Mouse (Mus musculus): Measurements from ENCODE around the gene Tekt1. TPM values are rescaled to one million over a fixed set of nuclear protein-coding genes. Genes with fewer than 3 reads are reported as not detected.

The Tekt1 gene
- polyA plus RNA-seq, 1 experiment: 4.1 TPM

DNA sequence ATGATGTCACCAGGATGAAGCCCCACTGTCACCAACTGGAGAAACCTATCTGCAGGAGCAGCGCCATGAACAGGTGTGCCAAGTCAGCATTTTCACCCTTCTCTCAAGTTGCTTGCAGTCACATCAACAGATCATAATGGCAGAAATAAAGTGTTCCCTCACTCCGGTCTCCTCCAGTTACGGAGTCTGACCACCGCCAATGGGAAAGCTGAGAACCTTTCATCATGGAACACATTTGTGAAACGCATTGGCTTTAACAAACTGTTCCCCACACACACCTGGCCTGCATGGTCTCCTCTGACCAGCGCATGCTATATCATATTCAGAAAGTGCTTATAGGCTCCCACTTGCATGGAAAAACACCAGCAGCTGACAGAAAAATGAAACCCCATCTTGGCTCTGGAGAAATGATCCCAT, 25.9 kb upstream of the Tekt1 start:
- DNase-seq (ENCODE audit: low read depth): no peak
- TF ChIP-seq POLR2A (IDR thresholded peaks at IDR 0.05; ENCODE audit: borderline replicate concordance, extremely low read depth, insufficient read depth, insufficient read length, poor library complexity, severe bottlenecking) (no peak), CTCF (IDR thresholded peaks at IDR 0.05; ENCODE audit: borderline replicate concordance, extremely low read depth, insufficient read depth, insufficient read length) (no peak)

DNA sequence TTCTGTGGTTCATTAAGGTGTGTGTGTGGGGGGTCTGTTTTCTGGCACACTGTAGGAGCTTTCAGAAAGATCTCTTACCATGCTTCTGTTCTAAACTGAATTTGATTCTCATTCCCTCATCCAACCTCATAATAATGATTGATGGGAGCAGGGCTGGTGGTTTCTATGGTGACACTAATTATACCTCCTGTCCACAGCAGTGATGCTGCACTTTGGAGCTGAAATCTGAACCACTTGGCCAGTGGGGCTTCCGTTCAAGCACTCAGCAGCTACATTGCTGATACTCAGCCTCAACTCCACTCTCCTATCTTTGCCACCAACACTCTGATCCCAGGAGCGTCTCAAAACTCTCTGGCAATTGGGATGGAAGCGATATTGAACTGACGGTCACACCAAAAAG, 17.1 kb upstream of the Tekt1 start:
- TF ChIP-seq POLR2A (IDR thresholded peaks at IDR 0.05; ENCODE audit: borderline replicate concordance, extremely low read depth, insufficient read depth, insufficient read length, poor library complexity, severe bottlenecking): no peak
- TF ChIP-seq CTCF (IDR thresholded peaks at IDR 0.05; ENCODE audit: borderline replicate concordance, extremely low read depth, insufficient read depth, insufficient read length): no peak
- peak; percentile 37 for DNase-seq (ENCODE audit: low read depth)

DNA sequence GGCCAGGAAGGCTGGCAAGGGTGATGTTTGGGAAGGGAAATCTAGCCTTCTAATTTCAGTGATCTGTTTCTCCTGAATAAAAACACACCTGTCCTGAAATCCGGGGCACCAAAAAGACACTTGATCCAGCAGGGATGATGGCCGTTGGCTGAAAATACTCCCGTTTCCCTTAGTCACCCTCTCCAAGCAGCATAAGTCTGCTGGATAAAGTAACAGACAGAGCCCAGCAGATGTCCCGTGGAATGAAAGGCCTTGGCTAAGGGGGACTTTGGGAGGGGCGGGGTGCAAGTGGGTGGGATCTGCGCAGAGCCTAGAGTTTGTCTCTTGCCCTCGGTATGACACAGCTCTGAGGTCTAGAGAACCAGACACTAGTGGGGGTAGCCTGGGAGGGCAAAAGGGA, 16.0 kb upstream of the Tekt1 start:
- TF ChIP-seq CTCF (IDR thresholded peaks at IDR 0.05; ENCODE audit: borderline replicate concordance, extremely low read depth, insufficient read depth, insufficient read length): no peak
- no peak for TF ChIP-seq POLR2A (IDR thresholded peaks at IDR 0.05; ENCODE audit: borderline replicate concordance, extremely low read depth, insufficient read depth, insufficient read length, poor library complexity, severe bottlenecking)
- DNase-seq (ENCODE audit: low read depth): no peak

- no peak for DNase-seq (ENCODE audit: low read depth)
- TF ChIP-seq CTCF (IDR thresholded peaks at IDR 0.05; ENCODE audit: borderline replicate concordance, extremely low read depth, insufficient read depth, insufficient read length): no peak
- TF ChIP-seq POLR2A (IDR thresholded peaks at IDR 0.05; ENCODE audit: borderline replicate concordance, extremely low read depth, insufficient read depth, insufficient read length, poor library complexity, severe bottlenecking): no peak
These were observed 14.3 kb upstream of the Tekt1 start for GRCm38 (mm10) chr11:72376562-72376961.

GRCm38 (mm10) chr11:72369904-72370672, 7.8 kb upstream of the Tekt1 start:
- peak; percentile 13 for DNase-seq (ENCODE audit: low read depth)
- TF ChIP-seq CTCF (IDR thresholded peaks at IDR 0.05; ENCODE audit: borderline replicate concordance, extremely low read depth, insufficient read depth, insufficient read length): no peak
- TF ChIP-seq POLR2A (IDR thresholded peaks at IDR 0.05; ENCODE audit: borderline replicate concordance, extremely low read depth, insufficient read depth, insufficient read length, poor library complexity, severe bottlenecking): no peak

DNA sequence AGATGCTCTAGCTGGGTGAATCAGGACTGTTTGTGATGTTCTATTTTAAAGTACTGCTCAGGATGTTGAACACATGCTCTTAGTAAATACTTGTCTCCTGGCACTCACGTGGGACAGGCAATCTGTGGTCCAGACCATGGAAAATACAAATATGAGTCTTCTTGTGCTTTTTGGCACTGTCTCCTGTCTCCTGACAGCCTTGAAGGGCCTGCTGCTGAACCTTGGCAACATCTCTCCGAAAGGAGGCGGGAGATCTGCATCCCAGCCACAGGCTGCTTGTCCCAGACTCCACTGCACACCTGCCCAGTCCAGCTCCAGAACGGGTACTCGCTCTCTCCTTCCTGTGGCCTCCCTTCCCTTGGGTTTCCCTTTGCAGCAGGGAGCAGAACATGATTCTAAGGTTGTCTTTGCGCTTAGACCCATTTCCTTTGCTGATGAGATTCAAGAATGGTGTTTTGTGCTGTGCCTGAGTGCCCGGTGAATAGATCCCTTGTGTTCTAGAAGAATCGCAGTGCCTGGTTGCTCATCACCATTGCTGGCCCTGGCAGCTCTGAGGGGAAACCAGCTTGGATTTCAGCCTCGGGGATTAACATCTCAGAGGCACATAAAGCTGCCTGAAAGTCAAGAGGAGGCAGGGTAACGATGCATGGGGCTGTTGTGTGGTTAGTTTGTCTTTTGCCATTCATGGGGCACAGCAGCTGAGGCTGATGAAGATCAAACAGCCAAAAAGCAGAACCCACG, 5.9 kb upstream of the Tekt1 start:
- peak; percentile 28 for DNase-seq (ENCODE audit: low read depth)
- TF ChIP-seq CTCF (IDR thresholded peaks at IDR 0.05; ENCODE audit: borderline replicate concordance, extremely low read depth, insufficient read depth, insufficient read length): no peak
- no peak for TF ChIP-seq POLR2A (IDR thresholded peaks at IDR 0.05; ENCODE audit: borderline replicate concordance, extremely low read depth, insufficient read depth, insufficient read length, poor library complexity, severe bottlenecking)

GRCm38 (mm10) chr11:72366126-72366525, 3.9 kb upstream of the Tekt1 start:
- TF ChIP-seq CTCF (IDR thresholded peaks at IDR 0.05; ENCODE audit: borderline replicate concordance, extremely low read depth, insufficient read depth, insufficient read length) (no peak), POLR2A (IDR thresholded peaks at IDR 0.05; ENCODE audit: borderline replicate concordance, extremely low read depth, insufficient read depth, insufficient read length, poor library complexity, severe bottlenecking) (no peak)
- no peak for DNase-seq (ENCODE audit: low read depth)

DNA sequence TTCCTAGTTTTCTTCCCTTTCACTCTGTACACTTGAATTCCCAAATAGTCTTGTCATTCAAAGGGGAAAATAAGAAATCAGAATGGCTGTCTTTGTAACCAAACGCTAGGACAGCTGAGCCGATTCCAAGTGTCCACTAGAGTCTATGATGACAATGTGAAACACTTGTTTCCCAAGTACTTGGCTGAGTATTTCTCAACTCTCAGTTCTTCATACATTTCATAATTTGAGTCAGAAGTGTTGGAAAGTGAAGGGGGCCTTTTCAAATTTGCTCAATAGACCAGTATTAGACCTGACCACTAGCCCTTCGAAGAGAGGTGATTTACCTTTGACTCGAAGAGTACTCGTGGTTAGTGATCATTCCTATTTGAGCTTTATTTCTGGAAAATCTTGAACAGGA, 2.3 kb upstream of the Tekt1 start:
- no peak for DNase-seq (ENCODE audit: low read depth)
- TF ChIP-seq POLR2A (IDR thresholded peaks at IDR 0.05; ENCODE audit: borderline replicate concordance, extremely low read depth, insufficient read depth, insufficient read length, poor library complexity, severe bottlenecking): no peak
- TF ChIP-seq CTCF (IDR thresholded peaks at IDR 0.05; ENCODE audit: borderline replicate concordance, extremely low read depth, insufficient read depth, insufficient read length): no peak

- TF ChIP-seq POLR2A (IDR thresholded peaks at IDR 0.05; ENCODE audit: borderline replicate concordance, extremely low read depth, insufficient read depth, insufficient read length, poor library complexity, severe bottlenecking) (no peak), CTCF (IDR thresholded peaks at IDR 0.05; ENCODE audit: borderline replicate concordance, extremely low read depth, insufficient read depth, insufficient read length) (no peak)
- no peak for DNase-seq (ENCODE audit: low read depth)
These were observed 1.4 kb upstream of the Tekt1 start for GRCm38 (mm10) chr11:72363523-72364240.

- peak; percentile 96 for DNase-seq (ENCODE audit: low read depth)
- TF ChIP-seq CTCF (IDR thresholded peaks at IDR 0.05; ENCODE audit: borderline replicate concordance, extremely low read depth, insufficient read depth, insufficient read length) (no peak), POLR2A (IDR thresholded peaks at IDR 0.05; ENCODE audit: borderline replicate concordance, extremely low read depth, insufficient read depth, insufficient read length, poor library complexity, severe bottlenecking) (no peak; the same call in 1 of the 2 replicates)
These were observed 576 bp downstream of the Tekt1 start for GRCm38 (mm10) chr11:72361385-72362346.
